Mouse (Mus musculus) cerebellum, adult (tissue): ENCODE measurements around the gene Abca6.

Experiments
- ATAC-seq: cut with Nextera tagmentation; 2 replicates; pipeline ENCODE4 v1.9.2; 2017; ENCODE audit warnings: mild to moderate bottlenecking, moderate library complexity, mixed read lengths; ENCODE audit not compliant: insufficient number of reproducible peaks, low FRiP score, low TSS enrichment

The Abca6 gene

GRCm38 (mm10) chr11:110251534-110251933 lies at the start of gene Abca6:
TSS of gene Abca6 (minus strand) at chr11:110251776.
- no peak for ATAC-seq

GRCm38 (mm10) chr11:110297917-110298533 lies 46.4 kb upstream of the Abca6 start:
- no peak for ATAC-seq

GRCm38 (mm10) chr11:110290586-110290985 lies 39.0 kb upstream of the Abca6 start:
- ATAC-seq: no peak

DNA sequence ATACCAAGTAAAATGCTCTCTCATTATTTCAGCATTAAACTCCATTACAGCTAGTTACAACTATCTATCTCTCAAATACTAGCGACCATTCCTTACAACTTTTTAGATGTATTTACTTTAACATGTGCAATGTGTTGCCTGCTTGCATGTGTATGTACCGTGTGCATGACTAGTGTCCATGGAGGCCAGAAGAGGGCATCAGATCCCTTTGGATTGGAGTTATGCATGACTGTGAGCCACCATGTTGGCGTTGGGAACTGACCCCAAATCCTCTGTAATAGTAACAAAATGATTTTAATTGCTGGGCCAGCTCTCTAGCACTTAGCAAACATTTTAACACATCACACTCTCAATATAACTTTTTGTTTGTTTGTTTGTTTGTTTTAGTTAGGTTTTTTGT lies 36.8 kb upstream of the Abca6 start:
- ATAC-seq: no peak

GRCm38 (mm10) chr11:110287694-110288093 lies 36.1 kb upstream of the Abca6 start:
- ATAC-seq: peak; percentile 75; the same call in 1 of the 2 replicates

GRCm38 (mm10) chr11:110286331-110286730 lies 34.8 kb upstream of the Abca6 start:
- ATAC-seq: no peak

DNA sequence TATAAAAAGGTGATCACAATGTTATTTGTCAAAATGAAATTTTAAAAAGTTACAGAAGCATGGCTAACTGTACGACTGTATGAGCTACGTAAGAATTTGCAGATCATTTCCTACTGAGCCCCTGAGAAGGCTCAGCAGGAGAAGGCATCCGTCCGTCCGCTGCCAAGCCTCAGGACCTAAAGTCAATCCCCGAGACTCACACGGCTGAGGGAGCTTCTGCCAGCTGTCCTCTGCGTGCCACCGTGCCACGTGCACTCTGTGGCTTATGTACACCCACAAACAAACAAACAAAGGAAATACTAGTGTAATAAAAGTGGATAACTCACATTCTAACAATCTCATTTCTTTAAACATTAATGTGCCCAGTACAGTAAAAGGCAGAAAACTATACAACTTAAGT lies 33.3 kb upstream of the Abca6 start:
- ATAC-seq: no peak

GRCm38 (mm10) chr11:110284185-110284787 lies 32.7 kb upstream of the Abca6 start:
- no peak for ATAC-seq

GRCm38 (mm10) chr11:110274794-110275193 lies 23.2 kb upstream of the Abca6 start:
- ATAC-seq: no peak

GRCm38 (mm10) chr11:110271745-110272144 lies 20.2 kb upstream of the Abca6 start:
- no peak; the same call in 1 of the 2 replicates for ATAC-seq

- 0 out of 2 replicates have a peak, but pooled peaks have one; percentile 61 for ATAC-seq
Observed at GRCm38 (mm10) chr11:110268244-110268844, 16.8 kb upstream of the Abca6 start.

- no peak for ATAC-seq
Observed at GRCm38 (mm10) chr11:110267232-110267631, 15.7 kb upstream of the Abca6 start.

DNA sequence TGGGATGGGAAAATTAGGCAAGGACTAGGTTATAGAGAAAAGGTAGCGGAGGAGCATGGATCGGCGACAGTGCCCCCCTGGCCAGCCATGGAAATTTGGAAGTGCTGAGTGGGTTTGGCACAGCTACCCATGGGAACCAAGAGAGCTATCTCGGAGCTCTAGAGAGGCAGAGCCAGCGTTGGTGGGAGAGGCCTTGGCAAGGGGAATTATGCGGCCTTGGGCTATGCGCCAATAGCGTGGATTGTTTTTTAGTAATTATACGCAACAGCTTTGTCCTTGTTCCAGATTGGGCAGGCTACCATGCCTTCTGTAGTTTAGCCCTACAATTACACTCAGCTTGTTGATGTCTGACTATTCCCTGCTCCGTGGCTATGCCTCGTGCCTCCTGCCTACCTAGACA lies 15.2 kb upstream of the Abca6 start:
- no peak for ATAC-seq

DNA sequence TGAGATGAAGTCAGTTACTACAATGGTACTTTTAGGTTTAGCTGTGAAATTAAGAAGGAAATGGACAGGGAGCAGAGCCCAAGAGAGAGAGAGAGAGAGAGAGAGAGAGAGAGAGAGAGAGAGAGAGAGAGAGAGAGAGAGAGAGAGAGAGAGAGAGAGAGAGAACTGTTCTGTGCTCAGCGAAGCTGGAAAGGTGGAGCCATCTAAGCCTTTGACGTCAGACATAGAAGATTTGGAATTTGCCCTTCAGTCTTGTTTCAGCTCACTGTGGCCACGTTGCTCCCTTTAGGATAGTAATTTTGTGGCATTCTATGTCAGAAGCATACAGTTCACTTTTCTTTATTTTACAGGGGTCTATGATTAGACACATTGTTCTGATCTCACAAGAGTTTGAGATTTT lies 10.3 kb upstream of the Abca6 start:
- no peak for ATAC-seq

GRCm38 (mm10) chr11:110257911-110258310 lies 6.3 kb upstream of the Abca6 start:
- ATAC-seq: no peak

DNA sequence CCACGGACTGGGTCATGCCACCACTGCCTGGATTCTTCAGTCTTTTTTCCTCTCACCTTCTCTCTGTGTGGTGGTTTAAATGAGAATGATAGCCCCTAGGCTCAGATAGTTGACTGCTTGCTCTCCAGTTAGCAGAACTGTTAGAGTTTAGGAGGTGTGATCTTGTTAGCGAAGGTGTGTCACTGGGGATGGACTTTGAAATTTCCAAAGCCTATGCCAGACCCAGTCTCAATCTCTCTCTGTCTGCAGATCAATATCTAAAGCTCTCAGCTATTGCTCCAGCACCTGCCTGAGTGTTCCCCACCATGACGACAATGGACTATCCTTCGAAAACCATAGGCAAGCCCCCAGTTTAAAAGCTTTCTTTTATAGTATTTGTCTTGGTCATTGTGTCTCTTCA lies 5.5 kb upstream of the Abca6 start:
- no peak for ATAC-seq

DNA sequence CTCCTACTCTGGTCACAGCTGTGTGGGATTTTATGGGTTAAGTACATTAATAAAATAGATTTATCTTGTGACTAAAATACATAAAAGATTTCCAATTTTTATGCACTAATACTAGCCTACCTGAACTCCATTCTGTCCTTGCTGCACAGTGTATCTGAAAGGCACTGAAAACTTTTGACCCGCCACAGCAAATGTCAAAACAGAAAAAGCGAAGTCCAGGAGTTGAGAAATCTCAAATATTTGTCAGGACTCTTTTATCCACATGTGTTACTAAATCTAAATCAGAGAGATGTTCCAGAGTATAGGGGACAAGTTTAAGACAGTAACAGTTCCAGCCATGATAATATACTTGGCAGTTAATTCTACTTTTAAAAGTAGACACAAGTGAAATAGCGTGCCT lies 680 bp upstream of the Abca6 start:
- ATAC-seq: no peak

DNA sequence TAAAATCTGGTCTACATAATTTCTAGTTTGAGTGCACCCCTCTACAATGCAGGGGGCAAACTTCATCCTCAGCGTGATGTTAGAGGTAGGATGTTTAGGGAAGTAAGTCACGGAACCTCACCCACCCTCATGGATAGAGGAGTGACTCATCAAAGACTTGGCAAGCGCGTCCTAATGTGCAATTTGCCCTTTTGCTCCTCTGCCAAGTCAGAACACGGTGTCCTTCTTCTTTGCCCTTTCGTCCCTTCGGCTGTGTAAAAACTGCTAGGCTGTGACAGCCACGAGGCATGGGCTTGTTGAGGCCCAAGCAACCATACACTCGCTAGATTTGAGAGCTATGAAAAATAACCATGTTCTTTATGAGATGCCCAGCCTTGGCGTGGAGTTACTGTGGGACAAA lies 6.8 kb downstream of the Abca6 start:
- no peak for ATAC-seq

- no peak for ATAC-seq
Observed at GRCm38 (mm10) chr11:110237466-110237865, 14.1 kb downstream of the Abca6 start.

DNA sequence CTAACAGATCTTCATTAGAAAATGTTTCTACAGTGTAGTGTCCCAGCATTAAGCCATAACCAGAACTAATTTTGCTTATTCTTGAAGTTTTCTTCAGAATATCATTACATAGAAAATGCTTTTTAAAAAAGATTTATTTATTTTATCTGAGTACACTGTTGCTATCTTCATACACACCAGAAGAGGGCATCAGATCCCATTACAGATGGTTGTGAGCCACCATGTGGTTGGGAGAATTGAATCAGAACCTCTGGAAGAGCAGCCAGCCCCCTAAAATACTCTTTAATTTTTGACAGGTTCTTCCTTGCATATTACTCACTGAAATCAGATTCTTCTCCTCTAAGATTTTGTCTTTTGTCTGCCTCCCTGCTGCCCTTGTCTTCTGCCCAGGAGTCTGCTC lies 18.6 kb downstream of the Abca6 start:
- no peak for ATAC-seq

DNA sequence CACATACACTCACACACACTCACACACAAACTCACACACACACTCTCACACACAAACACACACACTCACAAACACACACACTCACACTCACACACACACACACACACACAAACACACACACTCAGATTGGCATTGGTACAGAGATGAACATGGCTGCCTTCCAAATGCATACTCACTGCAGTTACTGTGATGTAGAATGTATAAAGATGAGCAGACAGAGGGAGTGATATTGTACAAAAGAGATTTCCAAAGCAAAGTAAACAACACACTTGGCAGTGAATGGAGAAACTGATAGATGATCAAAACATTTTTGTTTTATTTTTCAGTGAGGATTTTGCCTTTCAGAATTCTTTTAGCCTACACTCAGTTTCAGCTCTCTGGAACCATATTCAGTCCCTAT lies 34.5 kb downstream of the Abca6 start:
- ATAC-seq: no peak

DNA sequence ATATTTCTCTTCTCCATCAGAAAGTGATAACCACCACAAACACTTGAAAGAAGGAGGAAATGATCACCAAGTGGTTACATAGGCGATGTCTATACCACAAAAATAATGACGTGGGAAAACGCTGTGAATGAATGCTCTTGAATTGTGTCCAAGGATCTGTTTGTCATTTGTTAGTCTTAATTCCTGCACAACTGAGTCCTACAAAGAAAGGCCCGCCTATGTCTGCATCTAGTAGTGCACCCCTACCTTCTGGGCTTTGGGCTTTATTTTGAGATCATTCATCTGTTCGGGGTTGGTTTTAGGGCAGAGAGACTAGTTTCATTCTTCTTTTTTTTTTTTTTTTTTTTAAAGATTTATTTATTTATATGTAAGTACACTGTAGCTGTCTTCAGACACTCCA lies 47.6 kb downstream of the Abca6 start:
- ATAC-seq: no peak
